Mouse (Mus musculus) large intestine, adult 2 months (tissue): ENCODE data around the gene Uchl1. TPM values are rescaled to one million over a fixed set of nuclear protein-coding genes. Genes with fewer than 3 reads are reported as not detected.

ENCODE experiments used
- DNase-seq: peaks from one replicate; pipeline ENCODE4 v3.0.0-alpha.2; 2012; ENCODE audit warnings: low read depth, low spot score
- WGBS: fragments of 180-500 bp; shearing (Covaris S2); methylation state at CpG from one replicate; pipeline ENCODE4 v1.1.7; 2018; 5-methylcytosine and 5-hydroxymethylcytosine counted together
- polyA plus RNA-seq: library from polyadenylated mRNA; depleted of rRNA; stranded (reverse); fragments of >200 nt; gene quantifications from 2 replicates; pipeline ENCODE4 v1.2.3, GENCODE M21; 2012; rRNA removed

The Uchl1 gene
- polyA plus RNA-seq, 1 experiment: 24.1 TPM

DNA sequence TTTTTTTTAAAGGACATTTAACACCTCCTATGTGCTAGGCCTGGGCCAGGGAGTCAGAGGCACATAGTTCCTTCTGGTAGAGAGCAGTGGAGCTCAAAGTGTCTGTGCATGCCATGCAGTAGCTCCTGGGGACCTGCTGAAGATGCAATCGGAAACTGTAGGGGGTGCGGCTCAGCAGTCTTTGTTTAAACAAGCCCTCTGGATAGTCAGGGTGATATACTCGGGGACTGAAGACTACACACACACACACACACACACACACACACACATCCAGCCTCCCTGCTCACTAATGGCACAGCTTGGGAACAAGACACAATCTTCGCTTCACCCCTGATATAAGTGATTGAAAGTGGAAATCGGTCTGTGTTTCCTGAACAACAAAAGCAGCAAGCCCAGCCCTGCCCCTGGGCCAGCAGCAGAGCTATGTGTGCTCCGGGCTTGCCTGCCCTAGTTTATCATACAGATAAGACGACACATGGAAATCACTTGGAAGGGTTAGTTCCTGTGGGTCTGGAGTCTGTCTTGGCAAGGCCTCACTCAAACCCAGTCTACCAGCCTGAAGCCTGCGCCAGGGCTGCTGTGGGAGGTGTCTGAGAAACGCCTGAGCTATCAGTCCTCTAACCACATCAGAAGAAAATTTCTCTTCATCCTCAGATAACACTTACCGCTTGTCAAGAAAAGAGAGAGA, 27.6 kb downstream of the Uchl1 start:
- DNase-seq: no peak
- WGBS: 41% methylated on average over 10 of the region's 10 CpGs

DNA sequence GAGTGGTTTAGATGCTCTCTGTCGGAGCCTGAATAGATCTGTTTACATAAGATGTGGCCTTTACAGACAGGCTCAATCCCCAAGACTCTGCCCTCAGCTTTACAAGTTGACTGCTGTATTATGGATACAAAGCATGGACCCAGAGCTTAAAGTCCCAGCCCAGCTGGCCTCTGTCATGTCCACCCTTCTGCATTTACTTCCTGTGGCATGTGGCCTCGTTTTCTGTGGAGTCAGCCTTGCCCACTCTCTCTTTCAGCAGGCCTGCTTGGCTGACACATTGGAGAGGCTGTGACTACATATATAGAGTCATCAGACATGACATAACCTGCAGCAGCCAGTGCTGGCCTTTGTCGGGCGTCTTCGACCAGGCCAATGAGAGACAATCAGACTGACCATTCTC, 32.0 kb downstream of the Uchl1 start:
- no peak for DNase-seq
- 72% methylated on average over 5 of the region's 5 CpGs for whole genome bisulfite sequencing

DNA sequence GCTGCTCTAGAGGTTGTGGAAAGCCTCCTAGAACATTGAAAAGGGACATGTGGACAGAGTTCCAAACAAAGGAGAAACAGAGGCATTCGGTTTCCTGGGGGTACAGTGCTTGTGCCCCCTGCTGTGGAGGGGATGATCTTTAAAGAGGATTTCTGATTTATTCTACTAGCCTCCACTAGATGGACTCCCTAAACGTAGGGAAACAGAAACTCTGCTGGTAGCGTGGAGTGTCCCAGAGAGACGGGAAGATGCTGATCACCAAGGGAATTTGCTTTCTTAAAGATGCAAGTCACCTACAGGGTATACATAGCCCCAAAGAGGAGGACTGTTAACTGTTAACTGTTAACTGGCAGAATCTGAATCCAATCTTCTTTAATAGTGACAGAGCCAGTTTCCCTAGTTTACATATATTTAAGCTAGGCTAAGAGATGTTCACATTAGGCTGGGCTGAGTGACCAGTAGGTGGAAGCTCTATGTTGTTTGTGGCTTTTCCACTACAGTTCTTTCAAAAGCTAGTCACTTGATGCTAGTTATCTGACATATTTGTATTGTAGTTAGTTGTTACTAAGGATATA, 34.6 kb downstream of the Uchl1 start:
- DNase-seq: no peak
- WGBS: 14% methylated on average over 4 of the region's 4 CpGs

DNA sequence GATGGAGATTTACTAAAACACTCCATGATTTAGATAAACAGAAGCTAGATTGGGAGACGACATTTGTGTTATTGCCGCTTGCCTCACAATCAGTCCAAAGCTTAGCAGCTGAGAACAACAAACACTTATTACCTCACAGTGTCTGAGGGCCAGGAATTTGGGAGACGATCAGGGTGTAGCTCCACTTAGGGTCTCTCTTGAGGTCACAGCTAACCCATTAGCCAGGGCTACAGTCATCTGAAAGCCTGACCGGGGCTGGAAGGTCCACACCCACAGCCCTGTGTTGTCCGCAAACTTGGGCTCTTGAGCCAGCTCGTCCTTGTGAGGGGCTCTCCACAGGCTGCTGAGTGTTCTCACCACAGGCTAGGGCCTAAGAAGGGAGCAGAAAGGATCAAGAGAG, 36.9 kb downstream of the Uchl1 start:
- no peak for DNase-seq
- WGBS: 52% methylated on average over 6 of the region's 6 CpGs

DNA sequence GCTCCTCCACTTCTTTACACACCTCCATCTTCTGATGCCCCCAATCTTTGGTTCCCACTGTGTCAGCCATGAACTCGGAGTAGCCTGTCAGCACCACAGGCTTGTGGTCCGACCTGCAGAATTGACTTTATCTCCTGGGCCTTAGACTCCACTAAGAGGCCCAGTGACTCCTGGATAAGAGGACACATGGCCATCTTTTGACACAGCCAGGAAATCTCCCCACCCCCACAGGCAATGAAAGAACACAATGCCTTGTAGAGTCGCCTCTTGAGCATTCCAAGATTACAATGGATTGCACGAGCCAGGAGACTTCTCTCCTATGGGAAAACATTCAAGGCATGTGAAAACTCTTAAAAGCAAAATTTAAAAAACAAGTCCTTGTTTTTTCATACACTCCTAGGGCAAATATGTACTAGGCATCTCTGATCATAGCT, 39.6 kb downstream of the Uchl1 start:
- DNase-seq: no peak
- 70% methylated on average over 4 of the region's 4 CpGs for WGBS

DNA sequence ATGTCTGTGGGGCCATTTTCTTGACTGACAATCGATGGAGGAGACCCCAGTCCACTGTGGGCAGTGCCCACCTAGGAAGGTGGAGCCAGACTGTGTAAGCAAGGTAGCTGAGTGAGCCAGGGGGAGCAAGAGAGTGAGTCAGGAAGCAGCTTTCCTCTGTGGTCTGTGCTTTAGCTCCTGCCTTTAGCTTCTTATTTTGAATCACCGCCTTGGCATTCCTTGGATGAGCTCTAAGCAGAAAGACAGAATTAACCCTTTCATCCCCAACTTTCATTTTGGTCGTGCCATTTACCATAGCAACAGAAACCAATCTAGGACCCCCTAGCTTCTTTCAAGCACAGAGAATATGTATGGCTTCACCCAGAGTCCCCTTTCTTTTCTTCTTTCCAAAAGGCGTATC, 42.0 kb downstream of the Uchl1 start:
- 57% methylated on average over 4 of the region's 4 CpGs for WGBS
- DNase-seq: no peak

DNA sequence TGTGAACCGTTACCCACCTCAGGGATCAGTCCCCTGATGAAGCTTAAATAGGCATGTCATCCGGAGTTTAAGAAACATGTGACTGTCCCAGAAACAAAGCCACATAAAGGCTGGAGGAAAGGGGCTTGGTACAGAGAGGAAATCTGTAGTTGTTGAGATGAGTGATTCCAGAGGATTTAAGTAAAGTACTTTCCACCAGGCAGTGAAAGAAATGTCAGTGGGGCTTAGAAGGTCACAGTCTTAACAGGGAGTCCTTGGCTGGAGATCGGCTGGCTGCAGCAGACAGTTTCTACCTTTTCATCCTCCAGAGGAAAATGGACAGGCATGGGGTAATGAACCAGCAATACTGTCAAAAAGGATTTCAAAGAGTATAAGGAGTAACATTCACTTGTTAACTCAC, 42.5 kb downstream of the Uchl1 start:
- no peak for DNase-seq
- WGBS: 69% methylated on average over 3 of the region's 3 CpGs

DNA sequence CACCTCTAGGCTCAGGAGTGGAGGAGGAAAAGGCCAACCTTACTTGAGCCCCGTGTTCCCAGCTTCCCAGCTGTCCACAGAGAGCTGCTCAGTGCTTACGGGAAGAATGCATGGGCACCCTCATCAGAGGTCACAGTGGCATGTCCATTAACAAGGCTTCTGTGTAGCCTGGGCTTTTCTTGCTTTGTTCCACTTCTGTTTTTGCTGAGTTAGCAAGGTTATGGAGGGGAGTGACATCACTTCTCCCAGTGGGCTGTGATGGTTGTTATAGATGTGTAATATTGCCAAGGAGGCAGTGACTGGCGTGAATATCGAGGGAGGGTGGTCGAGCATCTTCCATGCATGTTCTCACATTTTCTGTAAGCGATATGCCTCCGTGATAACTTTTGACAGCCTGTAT, 43.0 kb downstream of the Uchl1 start:
- 76% methylated on average over 7 of the region's 7 CpGs for WGBS
- no peak for DNase-seq

DNA sequence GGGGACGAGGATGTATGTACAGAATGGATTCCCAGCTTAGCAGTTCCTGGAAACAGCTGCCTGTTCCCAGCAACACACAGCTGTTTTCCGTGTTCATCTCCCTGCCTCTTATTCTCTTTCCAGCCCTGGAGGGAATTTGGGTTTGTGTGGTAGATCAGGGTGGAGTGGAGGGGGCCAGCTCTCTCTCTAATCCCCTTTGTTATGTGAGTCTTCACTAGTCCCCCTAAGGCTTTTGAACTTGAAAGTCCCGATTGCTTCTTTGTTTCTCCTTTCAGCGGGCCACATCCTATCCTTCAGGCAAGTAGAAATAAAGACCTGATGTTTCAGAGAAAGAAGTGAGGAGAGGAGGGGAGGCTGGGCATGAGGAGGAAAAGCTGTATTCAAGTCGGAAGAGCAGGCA, 45.0 kb downstream of the Uchl1 start:
- WGBS: 59% methylated on average over 5 of the region's 5 CpGs
- DNase-seq: no peak

DNA sequence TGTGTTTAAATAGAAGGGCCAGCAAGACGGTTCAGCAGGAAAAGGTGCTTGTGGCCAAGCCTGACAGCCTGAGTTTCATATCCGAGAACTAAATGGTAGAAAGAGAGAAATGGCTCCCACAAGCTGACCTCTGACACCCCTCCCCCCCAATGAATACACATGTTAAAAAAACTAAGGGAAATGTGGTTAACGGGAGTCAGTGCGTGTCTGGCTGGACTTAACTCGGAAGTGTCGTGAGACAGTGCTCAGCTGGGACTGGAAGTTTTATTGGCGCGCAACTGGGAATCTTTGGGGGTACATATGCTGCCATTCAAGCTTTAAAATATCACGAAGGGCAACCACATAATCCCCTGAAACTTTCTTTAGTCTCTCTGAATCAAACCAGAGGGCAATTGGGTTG, 46.7 kb downstream of the Uchl1 start:
- WGBS: 78% methylated on average over 9 of the region's 9 CpGs
- no peak for DNase-seq

DNA sequence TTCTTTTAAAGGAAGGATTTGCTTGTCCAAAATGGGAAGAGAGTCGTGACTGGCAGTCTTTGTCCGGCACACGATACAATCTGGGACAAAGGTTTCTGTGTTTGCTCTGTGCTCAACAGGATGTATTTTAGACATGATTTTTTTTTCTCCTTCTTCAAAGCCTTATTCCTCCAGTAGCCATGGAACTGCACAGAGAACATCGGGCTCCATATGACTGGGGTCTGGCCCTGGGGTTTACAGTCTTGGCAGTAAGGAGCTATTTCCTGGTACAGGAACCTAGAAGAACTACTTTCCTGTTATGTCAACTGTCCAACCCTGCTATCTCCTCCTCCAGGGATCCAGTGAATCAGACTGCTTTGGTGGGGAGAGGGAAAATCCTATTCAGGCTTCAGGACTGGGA, 47.1 kb downstream of the Uchl1 start:
- no peak for DNase-seq
- WGBS: 26% methylated on average over 4 of the region's 4 CpGs

DNA sequence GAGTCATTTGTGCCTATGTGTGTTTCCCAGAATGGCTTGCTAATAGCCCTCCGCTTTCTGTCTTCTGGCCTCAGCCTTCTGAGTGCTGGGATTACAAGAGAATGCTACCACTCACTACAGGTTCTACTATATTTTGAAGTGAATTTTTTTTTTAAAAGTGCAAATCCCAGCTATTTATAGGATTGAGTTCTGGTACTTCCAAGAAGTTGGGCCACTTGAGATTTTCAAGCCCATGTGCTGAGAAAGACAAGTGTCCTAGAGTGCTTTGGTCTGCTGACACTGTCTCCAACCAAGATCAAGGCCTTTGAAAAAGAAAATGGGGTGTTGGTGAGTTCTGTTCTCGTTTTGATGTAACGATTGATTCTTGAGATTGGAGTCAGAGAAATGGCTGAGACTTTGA, 47.7 kb downstream of the Uchl1 start:
- DNase-seq: no peak
- WGBS: 50% methylated on average over 3 of the region's 3 CpGs

DNA sequence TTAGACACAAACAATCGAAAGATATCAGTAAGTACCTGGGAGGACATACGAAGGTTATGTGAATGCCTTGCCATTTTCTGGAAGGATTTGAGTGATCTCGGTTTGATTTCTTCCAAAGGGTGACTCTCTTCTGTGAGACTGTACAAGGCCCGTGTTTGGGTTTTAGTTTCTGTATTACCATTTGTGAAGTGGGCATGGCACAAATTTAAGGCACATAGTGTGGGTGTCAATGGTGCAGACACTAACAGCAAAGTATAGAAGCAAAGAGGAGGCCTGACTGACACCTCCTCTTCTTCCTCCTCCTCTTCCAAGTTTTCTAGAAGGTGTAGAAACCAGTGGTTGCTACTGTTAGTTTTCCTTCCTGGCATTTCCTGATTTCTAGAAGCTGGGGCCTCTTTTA, 53.4 kb downstream of the Uchl1 start:
- DNase-seq: no peak
- 88% methylated on average over 4 of the region's 4 CpGs for WGBS

DNA sequence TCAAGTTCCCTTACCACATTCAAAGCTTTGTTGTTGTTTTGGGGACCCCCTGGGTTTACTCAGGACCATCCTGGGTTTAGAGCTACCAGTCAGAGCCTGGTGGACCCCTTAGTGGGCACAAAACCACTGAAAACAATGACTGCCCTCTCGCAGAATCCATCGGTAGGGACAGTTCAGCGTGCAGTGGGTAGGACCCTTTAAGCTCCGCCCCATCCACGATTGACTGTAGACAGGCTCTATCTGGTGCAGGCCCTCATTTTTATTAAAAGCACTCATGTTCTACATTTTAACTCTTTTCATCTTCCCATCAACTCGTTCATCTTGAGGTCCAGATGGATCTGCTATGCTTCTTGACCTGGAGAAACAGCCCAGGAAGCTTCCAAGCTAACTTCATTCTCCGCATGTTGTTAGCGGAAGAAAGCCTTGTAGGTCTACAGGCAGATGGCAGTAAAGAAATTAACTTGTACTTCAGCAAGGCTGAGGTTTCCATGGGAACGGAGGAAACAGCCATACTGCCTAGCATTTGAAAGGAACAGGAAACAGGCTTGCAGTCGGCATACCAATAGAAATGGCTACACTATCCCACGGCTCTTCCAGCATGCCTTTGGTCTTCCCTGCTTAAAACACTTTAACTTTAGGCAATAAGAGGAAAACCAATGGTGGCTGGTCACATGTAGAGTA, 54.9 kb downstream of the Uchl1 start:
- WGBS: 41% methylated on average over 11 of the region's 11 CpGs
- no peak for DNase-seq

DNA sequence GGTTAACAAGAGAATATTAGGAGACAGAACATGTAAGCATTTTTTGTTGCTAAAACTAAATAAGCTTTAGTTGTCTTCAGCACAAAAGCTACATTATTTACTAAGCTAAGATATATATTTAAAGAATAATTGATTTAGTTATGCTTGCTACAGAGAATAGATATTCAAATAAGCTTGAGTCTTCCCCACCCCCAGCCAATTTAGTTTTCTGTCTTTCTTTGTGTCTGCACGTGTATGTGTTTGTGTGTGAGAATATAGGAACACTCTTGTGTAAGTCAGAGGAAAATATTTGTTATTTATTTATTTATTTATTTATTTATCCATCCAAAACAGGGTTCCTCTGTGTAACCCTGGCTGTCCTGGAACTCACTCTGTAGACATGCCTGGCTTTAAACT, 55.4 kb downstream of the Uchl1 start:
- WGBS: 81% methylated on average over 1 of the region's 1 CpGs
- DNase-seq: no peak

DNA sequence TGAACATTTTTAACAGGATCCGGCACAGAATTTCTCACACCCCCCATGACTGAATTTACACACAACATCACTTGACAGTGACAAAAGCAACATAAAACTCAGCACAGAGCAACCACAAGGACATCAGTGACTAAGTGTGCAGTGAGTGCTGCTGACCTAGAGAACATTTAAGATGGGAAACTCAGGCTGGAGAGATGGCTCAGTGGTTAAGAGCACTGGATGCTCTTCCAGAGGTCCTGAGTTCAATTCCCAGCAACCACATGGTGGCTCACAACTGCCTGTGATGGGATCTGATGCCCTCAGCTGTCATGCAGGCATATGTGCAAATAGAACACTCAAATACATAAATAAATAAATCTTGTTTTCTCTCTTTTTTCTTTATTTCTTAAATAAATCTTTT, 57.7 kb downstream of the Uchl1 start:
- DNase-seq: no peak
- WGBS: 93% methylated on average over 1 of the region's 1 CpGs

Other genes with a start within 250 kb of the Uchl1 start
- gene Apbb2, start 57.3 kb upstream of the Uchl1 start, polyA plus RNA-seq: 4.7 and 11.1 TPM in 2 replicates
- 1.3 and 1.6 TPM in 2 replicates for gene Limch1, start 69.7 kb downstream of the Uchl1 start, polyA plus RNA-seq